Mouse (Mus musculus) hindbrain, embryonic 11.5 days (tissue): Measurements from ENCODE around the gene Defb25. TPM values are rescaled to one million over a fixed set of nuclear protein-coding genes. Genes with fewer than 3 reads are reported as not detected.

Experiments
- ATAC-seq: fragments of 200-750 bp; cut with Nextera tagmentation; 2 replicates; pipeline ENCODE4 v1.8.0; 2017; ENCODE audit warnings: mild to moderate bottlenecking, moderate TSS enrichment, moderate library complexity; ENCODE audit not compliant: low FRiP score
- DNase-seq: peaks from one replicate; pipeline ENCODE4 v3.0.0-alpha.2; 2015; ENCODE audit warnings: low spot score
- H3K27ac ChIP-seq: fragments of 300-500 bp; sonication (generic); 2 replicates; pipeline ENCODE4 v1.5.1; 2014; ENCODE audit warnings: mild to moderate bottlenecking, low read depth, low read length
- H3K27me3 ChIP-seq: fragments of 300-500 bp; sonication (generic); 2 replicates; pipeline ENCODE4 v1.6.1; 2014; ENCODE audit warnings: mild to moderate bottlenecking, low read length, moderate library complexity, mixed read lengths; ENCODE audit not compliant: control insufficient read depth, insufficient read depth
- H3K36me3 ChIP-seq: fragments of 300-500 bp; sonication (generic); 2 replicates; pipeline ENCODE4 v1.6.1; 2014; ENCODE audit warnings: mild to moderate bottlenecking, low read length, moderate library complexity, mixed read lengths; ENCODE audit not compliant: control insufficient read depth, insufficient read depth
- H3K4me1 ChIP-seq: fragments of 300-500 bp; sonication (generic); replicated peaks from 2 replicates; pipeline ENCODE4 v1.6.1; 2014; ENCODE audit warnings: low read length, mixed read lengths; ENCODE audit not compliant: control insufficient read depth, insufficient read depth
- H3K4me2 ChIP-seq: fragments of 300-500 bp; sonication (generic); replicated peaks from 2 replicates; pipeline ENCODE4 v1.6.1; 2014; ENCODE audit warnings: mild to moderate bottlenecking, low read depth, low read length
- H3K4me3 ChIP-seq: fragments of 300-500 bp; sonication (generic); 2 replicates; pipeline ENCODE4 v1.5.1; 2014; ENCODE audit warnings: low read depth, low read length
- H3K9ac ChIP-seq: fragments of 300-500 bp; sonication (generic); 2 replicates; pipeline ENCODE4 v1.6.1; 2014; ENCODE audit warnings: low read depth, low read length
- H3K9me3 ChIP-seq: fragments of 300-500 bp; sonication (generic); 2 replicates; pipeline ENCODE4 v1.6.1; 2016; ENCODE audit warnings: low read length; ENCODE audit not compliant: control insufficient read depth
- WGBS: fragments of 180-500 bp; shearing (Covaris S2); extraction: QIAGEN DNeasy Blood & Tissue Kit; methylation state at CpG from one replicate; pipeline ENCODE4 v1.1.7; 2014; 5-methylcytosine and 5-hydroxymethylcytosine counted together
- polyA plus RNA-seq: library from polyadenylated mRNA; unstranded; fragments of >200 nt; fragmentation: Nextera tagmentation; extraction: Ambion mirVana; gene quantifications from 2 replicates; pipeline ENCODE4 v1.2.1, GENCODE M21; 2014

Gene Defb25
- polyA plus RNA-seq, 1 experiment from 2014 or later = not detected

DNA sequence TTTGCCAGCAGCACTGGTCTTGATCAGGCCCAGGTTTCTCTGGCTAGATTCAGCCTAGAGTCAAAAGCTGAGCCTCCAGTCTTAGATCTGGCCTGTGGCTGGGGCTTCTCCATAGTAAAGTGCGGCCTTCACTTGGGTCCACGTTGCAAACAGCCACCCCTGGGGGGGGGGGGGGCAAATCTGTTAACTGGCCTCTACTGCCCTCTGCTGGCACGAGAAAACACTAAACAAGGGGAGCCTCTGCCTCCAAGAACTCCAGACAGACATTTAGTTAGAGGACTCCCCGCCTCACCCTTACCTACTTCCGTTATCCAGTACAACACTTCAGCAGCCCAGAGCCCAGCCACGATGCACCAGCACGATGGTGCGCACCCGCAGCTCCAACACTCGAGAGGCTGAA, 34.5 kb upstream of the Defb25 start:
- DNase-seq (peak; percentile 35), ATAC-seq (no peak)
- no peak overlapping the region for H3K9ac ChIP-seq
- no peak overlapping the region for H3K4me2 ChIP-seq
- no peak overlapping the region for H3K27ac ChIP-seq
- WGBS = 56% methylated on average over 10 of the region's 10 CpGs
- H3K4me3 ChIP-seq = no peak overlapping the region
- H3K9me3 ChIP-seq = no peaks in the 10 kb centered on the region
- H3K36me3 ChIP-seq = no peaks in the 10 kb centered on the region
- no peaks in the 10 kb centered on the region for H3K27me3 ChIP-seq
- 0 out of 2 replicates have a peak, but pooled peaks cover 2% of the 10 kb centered on the region for H3K4me1 ChIP-seq

DNA sequence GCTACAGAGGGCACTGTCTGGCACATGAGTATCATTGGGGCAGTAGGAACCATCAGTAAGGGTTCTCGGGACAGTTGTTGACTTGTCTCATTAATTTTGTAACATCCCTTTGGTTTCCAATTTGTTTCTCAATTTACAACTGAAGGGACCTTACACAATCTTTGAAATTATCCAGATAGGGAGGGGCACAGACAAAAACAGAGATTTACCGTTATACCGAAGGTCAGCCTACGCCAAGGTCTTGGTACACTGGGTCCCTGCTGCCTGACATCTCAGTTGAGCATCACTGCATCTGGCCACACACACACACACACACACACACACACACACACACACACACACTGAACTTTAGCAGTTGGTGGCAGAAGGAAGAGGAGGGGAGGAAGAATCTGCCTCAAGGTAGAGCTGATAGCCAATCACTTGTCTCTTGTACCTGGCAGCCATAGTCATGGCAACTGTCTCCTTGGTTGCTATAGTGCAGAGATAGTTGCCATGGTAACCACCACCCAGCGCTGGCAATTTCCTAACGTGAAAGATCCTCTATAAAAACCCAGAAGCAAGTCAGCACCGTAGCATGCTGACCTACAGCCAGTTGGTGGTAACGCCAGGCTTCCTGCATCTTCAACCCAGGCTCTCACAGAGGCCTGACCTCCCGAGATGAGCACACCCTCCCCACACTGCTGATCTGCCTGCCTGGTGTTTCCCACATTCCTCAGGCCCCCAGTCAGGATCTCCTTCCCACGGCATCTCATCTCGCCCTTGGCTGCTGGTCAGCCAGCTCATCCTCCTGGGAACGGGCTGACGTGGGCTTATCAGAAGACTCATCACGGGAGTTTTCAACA, 31.2 kb upstream of the Defb25 start:
- no peak overlapping the region for H3K4me2 ChIP-seq
- 45% methylated on average over 14 of the region's 14 CpGs for WGBS
- peak overlapping the region; percentile 60; the same call in 1 of the 2 replicates for H3K27ac ChIP-seq
- H3K4me3 ChIP-seq = no peak overlapping the region
- peak; percentile 64 for ATAC-seq
- peak; percentile 47 for DNase-seq
- no peaks in the 10 kb centered on the region for H3K9me3 ChIP-seq
- no peaks in the 10 kb centered on the region for H3K36me3 ChIP-seq
- H3K4me1 ChIP-seq = 0 out of 2 replicates have a peak, but pooled peaks cover 2% of the 10 kb centered on the region
- H3K9ac ChIP-seq = no peak overlapping the region
- no peaks in the 10 kb centered on the region for H3K27me3 ChIP-seq

DNA sequence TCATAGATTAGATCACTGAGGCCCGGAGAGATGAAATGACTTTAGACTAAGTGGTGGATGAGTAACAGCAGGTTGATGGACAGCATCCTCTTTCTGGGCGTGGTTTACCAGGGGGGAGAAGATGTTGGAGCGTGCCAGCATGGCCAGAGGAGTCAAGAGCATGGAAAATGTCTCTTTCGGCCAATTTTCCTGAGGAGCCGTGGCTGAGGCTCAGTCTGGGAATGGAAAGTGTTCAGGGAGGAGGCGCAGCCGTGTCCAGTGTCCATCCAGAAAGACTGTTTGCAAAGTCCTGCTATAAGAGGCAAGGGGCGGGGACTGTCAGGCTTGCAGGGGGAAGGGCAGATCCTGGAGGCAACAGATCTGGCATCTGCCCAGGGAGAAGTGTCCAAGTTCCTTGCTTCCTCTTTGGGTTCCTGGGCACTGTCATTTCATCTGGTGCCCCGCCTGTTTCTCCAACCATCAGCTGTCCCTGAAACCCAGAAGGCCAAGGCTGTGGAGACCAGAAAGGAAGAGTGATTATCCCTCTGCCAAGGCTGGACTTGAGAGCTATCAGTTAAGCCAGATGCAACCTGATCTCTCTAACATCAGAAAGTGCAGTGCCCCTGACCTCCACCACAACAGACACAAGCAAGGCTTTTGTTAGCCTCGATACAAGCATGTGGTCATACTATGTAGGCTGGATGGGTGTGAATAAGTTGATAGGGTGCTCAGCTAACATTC, 30.2 kb upstream of the Defb25 start:
- H3K4me1 ChIP-seq = 0 out of 2 replicates have a peak, but pooled peaks cover 2% of the 10 kb centered on the region
- no peak overlapping the region for H3K27ac ChIP-seq
- H3K9me3 ChIP-seq = no peaks in the 10 kb centered on the region
- DNase-seq = no peak
- no peak overlapping the region for H3K4me2 ChIP-seq
- no peak for ATAC-seq
- H3K36me3 ChIP-seq = no peaks in the 10 kb centered on the region
- no peaks in the 10 kb centered on the region for H3K27me3 ChIP-seq
- H3K9ac ChIP-seq = no peak overlapping the region
- WGBS = 74% methylated on average over 10 of the region's 10 CpGs
- H3K4me3 ChIP-seq = no peak overlapping the region

DNA sequence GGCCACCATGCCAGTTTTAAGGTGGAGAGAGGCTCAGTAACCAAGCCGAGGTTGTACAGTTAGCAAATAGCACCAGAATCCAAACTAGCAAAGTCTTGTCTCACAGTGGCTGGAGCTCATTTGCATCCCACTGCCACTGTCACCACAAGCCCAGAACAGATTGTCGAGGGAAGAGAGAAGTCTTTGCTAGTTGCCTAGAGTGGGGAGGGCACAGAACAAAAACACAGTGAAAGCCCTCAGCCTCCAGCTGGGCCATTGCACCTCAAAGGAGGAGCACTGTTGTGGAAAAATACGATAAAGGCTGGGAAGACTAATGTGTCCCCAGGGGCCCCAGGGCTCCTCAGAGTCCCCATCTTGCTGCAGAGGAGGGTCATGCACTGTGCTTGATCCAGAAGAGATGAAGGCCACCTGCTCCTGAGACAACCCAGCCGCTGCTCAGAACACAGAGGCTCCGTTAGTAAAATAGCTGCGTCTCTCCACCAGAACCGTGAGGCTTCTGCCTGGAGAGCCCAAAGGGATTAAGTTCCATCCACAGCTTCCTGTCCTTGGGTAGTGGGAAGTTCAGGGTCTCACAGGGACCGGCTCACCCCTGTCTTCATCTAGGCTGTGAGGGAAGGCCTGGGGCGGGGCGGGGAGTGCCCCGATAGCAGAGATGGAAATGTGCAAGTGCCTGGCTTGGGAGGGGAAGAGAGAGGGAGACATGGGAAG, 16.7 kb upstream of the Defb25 start:
- Histone ChIP-seq H3K27me3 (no peaks in the 10 kb centered on the region), H3K9ac (no peak overlapping the region), H3K9me3 (no peaks in the 10 kb centered on the region), H3K27ac (peak overlapping the region; percentile 56), H3K4me2 (no peak overlapping the region), H3K4me3 (no peak overlapping the region), H3K4me1 (peaks cover 2% of the 10 kb centered on the region; the same call in 1 of the 2 replicates), H3K36me3 (no peaks in the 10 kb centered on the region)
- ATAC-seq = peak; percentile 64
- DNase-seq = no peak
- 10% methylated on average over 11 of the region's 11 CpGs for WGBS

DNA sequence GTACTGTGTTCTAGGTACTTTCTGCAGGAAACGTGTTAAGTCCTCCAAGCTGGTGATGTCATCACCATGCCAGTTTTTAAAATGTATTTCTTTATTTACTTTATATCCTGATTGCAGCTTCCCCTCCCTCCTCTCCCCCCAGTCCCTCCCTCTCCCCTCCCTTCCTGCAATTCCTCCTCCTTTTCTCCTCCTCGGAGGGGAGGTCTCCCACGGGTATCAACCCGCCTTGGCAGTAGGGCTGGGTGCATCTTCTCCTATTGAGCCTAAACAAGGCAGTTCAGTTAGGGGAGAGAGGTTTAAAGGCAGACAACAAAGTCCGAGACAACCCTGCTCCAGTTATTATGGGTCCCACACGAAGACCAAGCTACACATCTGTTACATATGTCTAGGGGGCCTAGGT, 16.0 kb upstream of the Defb25 start:
- peaks cover 2% of the 10 kb centered on the region; the same call in 1 of the 2 replicates for H3K4me1 ChIP-seq
- WGBS = 55% methylated on average over 6 of the region's 6 CpGs
- no peak overlapping the region for H3K27ac ChIP-seq

DNA sequence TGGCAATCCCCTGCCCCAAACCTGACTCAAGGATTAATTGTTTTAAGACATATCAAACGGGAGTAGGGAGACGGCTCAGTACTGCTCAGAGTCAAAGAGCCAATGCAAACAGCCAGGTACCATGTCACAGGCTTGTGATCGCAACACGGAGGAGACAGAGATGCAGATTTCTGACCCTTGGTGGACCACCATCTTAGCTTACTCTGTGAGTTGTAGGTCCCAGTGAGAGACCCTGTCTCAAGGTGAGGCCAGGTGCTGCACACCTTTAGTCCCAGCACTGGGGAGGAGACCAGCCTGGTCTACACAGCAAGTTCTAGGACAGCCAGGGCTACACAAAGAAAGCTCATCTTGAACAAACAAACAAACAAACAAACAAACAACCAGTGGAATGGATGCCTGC, 14.5 kb upstream of the Defb25 start:
- Histone ChIP-seq H3K4me2 (no peak overlapping the region), H3K9ac (no peak overlapping the region), H3K27me3 (no peaks in the 10 kb centered on the region), H3K36me3 (no peaks in the 10 kb centered on the region), H3K9me3 (no peaks in the 10 kb centered on the region), H3K4me1 (peaks cover 2% of the 10 kb centered on the region; the same call in 1 of the 2 replicates), H3K27ac (no peak overlapping the region), H3K4me3 (no peak overlapping the region)
- WGBS = 89% methylated on average over 4 of the region's 4 CpGs
- no peak for ATAC-seq
- no peak for DNase-seq

More for the DNA sequence above, 16.0 kb upstream of the Defb25 start:
- Histone ChIP-seq H3K36me3 (no peaks in the 10 kb centered on the region), H3K4me3 (no peak overlapping the region), H3K4me2 (no peak overlapping the region), H3K27me3 (no peaks in the 10 kb centered on the region), H3K9ac (no peak overlapping the region), H3K9me3 (no peaks in the 10 kb centered on the region)
- ATAC-seq (no peak), DNase-seq (no peak)

DNA sequence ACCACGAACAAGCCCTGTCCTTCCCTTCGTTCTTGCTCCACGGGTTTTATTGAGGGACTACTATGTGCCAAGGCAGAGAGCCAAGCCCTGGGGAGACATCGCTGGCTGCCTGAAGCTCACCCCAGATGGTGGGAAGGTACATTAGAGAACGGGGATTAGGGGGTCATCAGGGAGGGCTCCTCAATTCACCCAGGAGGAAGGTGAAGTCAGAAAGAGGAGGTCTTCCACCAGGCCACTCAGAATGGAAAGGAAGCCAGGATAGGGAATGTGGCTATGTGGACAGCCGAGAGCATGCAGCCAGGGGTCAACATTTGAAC, 14.1 kb upstream of the Defb25 start:
- Histone ChIP-seq H3K4me1 (peaks cover 2% of the 10 kb centered on the region; the same call in 1 of the 2 replicates), H3K9ac (no peak overlapping the region), H3K27me3 (no peaks in the 10 kb centered on the region), H3K4me2 (no peak overlapping the region), H3K27ac (no peak overlapping the region), H3K4me3 (no peak overlapping the region), H3K36me3 (no peaks in the 10 kb centered on the region), H3K9me3 (no peaks in the 10 kb centered on the region)
- no peak for DNase-seq
- WGBS = 84% methylated on average over 6 of the region's 6 CpGs
- ATAC-seq = no peak

DNA sequence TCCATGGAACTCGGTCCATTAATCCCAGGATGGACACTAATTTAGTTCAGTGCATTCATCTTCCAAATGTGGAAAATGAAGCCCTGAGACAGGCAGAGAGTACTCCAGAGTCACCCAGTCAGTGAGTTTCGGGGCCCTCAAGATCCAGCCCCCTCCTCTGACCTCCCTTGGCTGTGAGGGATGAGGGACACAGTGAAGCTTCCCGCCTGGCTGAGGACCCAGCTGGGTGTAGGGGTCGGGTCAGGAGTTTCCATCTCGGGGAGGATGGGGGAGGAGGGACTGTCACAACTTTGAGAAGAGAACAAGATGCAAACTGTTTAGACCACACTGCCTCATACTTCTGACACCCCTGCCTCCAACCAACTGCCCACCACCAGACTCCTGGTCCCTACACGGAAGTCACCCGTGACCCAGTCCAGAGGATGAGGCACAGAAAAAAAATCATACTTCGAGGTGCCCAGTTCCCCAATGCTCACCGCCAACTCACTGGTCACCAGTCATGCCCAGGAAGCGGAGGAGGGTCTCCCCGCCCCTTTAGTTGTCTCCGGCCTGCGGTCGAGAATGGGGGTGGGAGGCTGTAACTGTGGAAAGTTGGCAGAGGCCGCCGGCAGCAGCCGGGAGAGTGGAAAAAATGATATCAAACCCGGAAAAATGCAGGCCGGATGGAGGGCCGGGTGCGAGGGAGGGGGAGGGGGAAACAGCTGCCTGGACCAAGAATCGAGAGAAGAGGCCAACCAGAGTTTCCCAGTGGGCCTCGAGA, 13.6 kb upstream of the Defb25 start:
- Histone ChIP-seq H3K9me3 (no peaks in the 10 kb centered on the region), H3K9ac (no peak overlapping the region), H3K4me1 (peaks cover 2% of the 10 kb centered on the region; the same call in 1 of the 2 replicates), H3K27me3 (no peaks in the 10 kb centered on the region), H3K27ac (no peak overlapping the region), H3K4me2 (no peak overlapping the region), H3K4me3 (no peak overlapping the region), H3K36me3 (no peaks in the 10 kb centered on the region)
- DNase-seq = no peak
- ATAC-seq = no peak
- 73% methylated on average over 23 of the region's 23 CpGs for WGBS
